ENCODE assay signal across 10 mouse cellular contexts in the genomic region with DNA sequence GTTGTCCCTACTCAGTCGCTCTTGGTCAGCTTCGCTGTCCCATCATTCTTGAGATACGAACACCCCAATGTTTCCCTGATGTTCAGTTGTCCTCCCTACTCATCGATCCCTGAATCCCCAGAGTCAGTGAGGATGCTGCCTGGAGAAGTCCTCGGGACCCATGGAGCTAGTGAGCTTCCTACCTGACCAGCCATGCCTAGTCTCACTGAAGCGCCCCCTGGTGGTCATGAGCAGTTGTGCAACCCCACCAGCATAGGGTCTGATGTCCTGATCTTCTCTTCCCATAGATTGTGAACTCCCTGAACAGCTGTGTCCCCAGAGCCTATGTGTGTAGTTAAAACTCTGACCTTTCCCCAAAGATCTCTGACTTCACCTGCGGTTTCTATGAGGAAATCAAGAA. TPM values are rescaled to one million over a fixed set of nuclear protein-coding genes. Genes with fewer than 3 reads are reported as not detected.
A peak's percentile ranks its signal among the peaks of the same experiment; 100 is the strongest.
DNase-seq lines count a peak whose midpoint lies in the region; ATAC-seq and TF ChIP-seq lines count a peak whose summit lies in the region.
"Had no signal": no experiment of that assay in that cellular context is flagged by ENCODE, and none has a peak within 500 bp of the region (broad histone marks: within the 10 kb centered on the region; RNA-seq: fewer than 3 reads in every experiment).

No protein-coding gene starts in this region.

- no peak for ATAC-seq in forebrain, postnatal 0 days
- ATAC-seq in forebrain, embryonic 14.5 days: no peak
- no peak for ATAC-seq in liver, embryonic 11.5 days (replicated peaks; ENCODE audit: low FRiP score)

- 66% methylated on average over 7 of the region's 7 CpGs for WGBS in forebrain, postnatal 0 days
- 70% methylated on average over 7 of the region's 7 CpGs for WGBS in forebrain, embryonic 14.5 days
- 58% methylated on average over 7 of the region's 7 CpGs for WGBS in liver, embryonic 11.5 days

- peak; percentile 64 for TF ChIP-seq CTCF in forebrain, postnatal 0 days (IDR thresholded peaks at IDR 0.05; ENCODE audit: low read depth)

- no peak overlapping the region for H3K4me2 ChIP-seq in forebrain, postnatal 0 days (ENCODE audit: low read depth)
- no peak overlapping the region for H3K4me2 ChIP-seq in forebrain, embryonic 14.5 days (ENCODE audit: low read length)
- H3K4me2 ChIP-seq in liver, embryonic 11.5 days: no peak overlapping the region
- H3K4me2 ChIP-seq: hindbrain, embryonic 15.5 days had no signal

- H3K4me3 ChIP-seq in forebrain, postnatal 0 days (ENCODE audit: low read depth, low read length): no peak overlapping the region
- H3K4me3 ChIP-seq in forebrain, embryonic 14.5 days (ENCODE audit: low read depth, low read length): no peak overlapping the region
- no peak overlapping the region for H3K4me3 ChIP-seq in liver, embryonic 11.5 days (ENCODE audit: low read depth, low read length)
- H3K4me3 ChIP-seq: hindbrain, embryonic 15.5 days; myocyte had no signal

- no peaks in the 10 kb centered on the region for H3K9me3 ChIP-seq in forebrain, postnatal 0 days (ENCODE audit: low read length)
- no peaks in the 10 kb centered on the region for H3K9me3 ChIP-seq in forebrain, embryonic 14.5 days (replicated peaks; ENCODE audit: control insufficient read depth, low read length)
- H3K9me3 ChIP-seq in liver, embryonic 11.5 days (ENCODE audit: control insufficient read depth, low read length): no peaks in the 10 kb centered on the region
- H3K9me3 ChIP-seq: hindbrain, embryonic 15.5 days had no signal

- H3K27ac ChIP-seq in forebrain, postnatal 0 days (ENCODE audit: low read depth, low read length): no peak overlapping the region
- no peak overlapping the region for H3K27ac ChIP-seq in forebrain, embryonic 14.5 days (ENCODE audit: low read depth, low read length)
- H3K27ac ChIP-seq in liver, embryonic 11.5 days (ENCODE audit: low read depth, low read length): no peak overlapping the region
- H3K27ac ChIP-seq: hindbrain, embryonic 15.5 days had no signal

- H3K27me3 ChIP-seq in forebrain, postnatal 0 days (ENCODE audit: insufficient read depth, low read length): no peaks in the 10 kb centered on the region
- no peaks in the 10 kb centered on the region for H3K27me3 ChIP-seq in forebrain, embryonic 14.5 days (replicated peaks; ENCODE audit: control insufficient read depth, insufficient read depth, low read length)
- H3K27me3 ChIP-seq in liver, embryonic 11.5 days (replicated peaks; ENCODE audit: control insufficient read depth, insufficient read depth, low read length): no peaks in the 10 kb centered on the region
- H3K27me3 ChIP-seq: hindbrain, embryonic 15.5 days had no signal

- H3K4me1 ChIP-seq in forebrain, postnatal 0 days (ENCODE audit: insufficient read depth): no peaks in the 10 kb centered on the region
- H3K4me1 ChIP-seq in forebrain, embryonic 14.5 days (ENCODE audit: control insufficient read depth, insufficient read depth, low read length): no peaks in the 10 kb centered on the region
- no peaks in the 10 kb centered on the region for H3K4me1 ChIP-seq in liver, embryonic 11.5 days (replicated peaks; ENCODE audit: control insufficient read depth, insufficient read depth, low read length)

- H3K9ac ChIP-seq in forebrain, postnatal 0 days: no peak overlapping the region
- H3K9ac ChIP-seq in forebrain, embryonic 14.5 days (ENCODE audit: low read length): no peak overlapping the region
- H3K9ac ChIP-seq in liver, embryonic 11.5 days (ENCODE audit: low read depth, low read length): no peak overlapping the region
- H3K9ac ChIP-seq: hindbrain, embryonic 15.5 days had no signal

- no peak for DNase-seq in forebrain, postnatal 0 days
- DNase-seq in forebrain, embryonic 14.5 days (ENCODE audit: low spot score): no peak
- peak; percentile 15 for DNase-seq in ovary, postnatal 14 days (ENCODE audit: low spot score)
- DNase-seq in ovary, adult 18-20 months (ENCODE audit: low spot score): no peak
- peak; percentile 69 for DNase-seq in cerebellum, adult 8-10 months
- DNase-seq in liver, embryonic 11.5 days (ENCODE audit: low spot score): peak; percentile 40
- DNase-seq in thymus, postnatal 4 days: peak; percentile 64
- DNase-seq in left cerebral cortex, adult 8-10 months (ENCODE audit: low spot score in 2 of 2): no peak

- no peaks in the 10 kb centered on the region for H3K36me3 ChIP-seq in forebrain, postnatal 0 days (ENCODE audit: insufficient read depth)
- no peaks in the 10 kb centered on the region for H3K36me3 ChIP-seq in forebrain, embryonic 14.5 days (ENCODE audit: control insufficient read depth, insufficient read depth, low read length)
- no peaks in the 10 kb centered on the region for H3K36me3 ChIP-seq in liver, embryonic 11.5 days (ENCODE audit: control insufficient read depth, insufficient read depth, low read length)
- H3K36me3 ChIP-seq: hindbrain, embryonic 15.5 days had no signal

RNA-seq across cellular contexts. Expression of gene Kcna5, which starts 47.9 kb away (rescaled TPM):
- 4.2 and 8.0 TPM in 2 replicates for total RNA-seq in forebrain, postnatal 0 days (2014; rRNA removed)
- 2.4 and 3.7 TPM in 2 replicates for polyA plus RNA-seq in forebrain, postnatal 0 days (2015; fragmentation: Nextera tagmentation; extraction: Ambion mirVana)
- 1.4 and 1.6 TPM in 2 replicates for polyA plus RNA-seq in forebrain, embryonic 14.5 days (2014; fragmentation: Nextera tagmentation; extraction: Ambion mirVana)
- polyA plus RNA-seq in liver, embryonic 11.5 days (2014; fragmentation: Nextera tagmentation; extraction: Ambion mirVana): 1.5 and 1.9 TPM in 2 replicates
- total RNA-seq in left cerebral cortex, adult 8-10 months (2022): 1 to 10 TPM; 9.0 to 10.0 (median 9.2) TPM
- polyA plus RNA-seq: myocyte had no signal

Comparison
In these comparisons a context has a peak if more than half of its experiments do, and no peak if none do; other contexts are left out.
1. DNase-seq: peak in ovary, postnatal 14 days (single experiment), cerebellum, adult 8-10 months (single experiment), liver, embryonic 11.5 days (single experiment) and thymus, postnatal 4 days (single experiment); none in forebrain, postnatal 0 days (single experiment), forebrain, embryonic 14.5 days (single experiment), ovary, adult 18-20 months (single experiment) and left cerebral cortex, adult 8-10 months (0 of 2).